Mouse (Mus musculus): ENCODE results near the gene Frmd4b.

- TF ChIP-seq POLR2A (IDR thresholded peaks at IDR 0.05; ENCODE audit: borderline replicate concordance, extremely low read depth, low read depth, low read length) (no peak), CTCF (IDR thresholded peaks at IDR 0.05; ENCODE audit: insufficient read depth, low read length) (no peak)
Measured at GRCm38 (mm10) chr6:97413453-97413852, 203.9 kb downstream of the Frmd4b start.
